Mouse (Mus musculus): ENCODE results near the gene Rasgef1b. TPM values are rescaled to one million over a fixed set of nuclear protein-coding genes. Genes with fewer than 3 reads are reported as not detected.

Gene Rasgef1b
- polyA plus RNA-seq, 1 experiment from 2014 or later: 33.1 TPM

DNA sequence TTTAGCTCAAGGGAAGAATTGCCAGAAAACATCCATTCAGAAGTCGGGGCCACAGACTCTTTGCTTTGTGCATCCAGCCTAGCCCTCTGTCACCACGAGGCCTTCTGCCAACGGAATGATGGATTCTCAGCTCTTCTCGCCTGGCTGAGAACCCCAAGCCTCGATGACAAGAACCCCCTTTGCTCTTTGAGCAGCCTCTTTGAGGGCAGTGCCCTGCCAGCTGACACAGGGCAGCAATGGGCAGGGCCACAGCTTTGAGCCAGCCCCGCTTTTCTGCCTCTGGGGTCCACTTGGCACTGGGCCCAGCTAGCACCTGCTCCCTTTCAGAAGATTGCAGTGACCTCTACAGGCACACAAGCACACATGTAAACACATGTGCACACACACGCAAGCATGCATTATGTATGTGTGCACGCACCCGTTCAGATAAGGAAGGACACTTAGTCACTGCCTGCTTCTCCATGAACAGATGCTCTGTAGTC is 224.5 kb downstream of the Rasgef1b start:
- ATAC-seq (replicated peaks; ENCODE audit: insufficient number of reproducible peaks, insufficient read depth, low FRiP score, low read depth): no peak
- Histone ChIP-seq H3K9ac (no peak overlapping the region), H3K9me3 (replicated peaks) (no peaks in the 10 kb centered on the region), H3K27me3 (no peaks in the 10 kb centered on the region), H3K4me1 (replicated peaks) (peaks cover 3% of the 10 kb centered on the region; the same call in 1 of the 2 replicates), H3K4me3 (no peak overlapping the region), H3K4me2 (no peak overlapping the region), H3K27ac (no peak overlapping the region), H3K36me3 (no peaks in the 10 kb centered on the region)
- 70% methylated on average over 9 of the region's 9 CpGs for WGBS

DNA sequence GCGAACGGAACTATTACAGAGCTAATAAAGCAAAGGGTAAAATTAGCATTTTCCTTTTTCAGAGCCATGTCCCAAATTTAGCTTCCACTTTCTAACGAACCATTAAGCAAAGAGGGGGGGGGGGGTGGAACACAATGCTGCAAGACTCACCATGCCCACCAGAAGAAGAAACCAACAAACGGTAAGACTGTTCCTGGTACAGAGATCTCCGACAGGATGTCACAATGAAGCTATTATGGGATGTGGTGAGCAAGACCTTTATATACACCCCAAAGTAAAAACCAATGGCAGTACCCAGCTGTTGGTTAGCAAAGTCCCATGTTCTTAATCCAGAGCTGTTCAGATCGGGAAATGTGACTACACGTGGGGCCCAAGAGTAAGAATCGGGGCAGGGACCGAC is 226.2 kb downstream of the Rasgef1b start:
- H3K4me2 ChIP-seq: no peak overlapping the region
- H3K27ac ChIP-seq: no peak overlapping the region
- H3K36me3 ChIP-seq: no peaks in the 10 kb centered on the region
- no peaks in the 10 kb centered on the region for H3K9me3 ChIP-seq (replicated peaks)
- peaks cover 4% of the 10 kb centered on the region for H3K4me1 ChIP-seq (replicated peaks)
- 79% methylated on average over 9 of the region's 9 CpGs for WGBS
- H3K4me3 ChIP-seq: no peak overlapping the region
- ATAC-seq (replicated peaks; ENCODE audit: insufficient number of reproducible peaks, insufficient read depth, low FRiP score, low read depth): no peak
- no peaks in the 10 kb centered on the region for H3K27me3 ChIP-seq
- H3K9ac ChIP-seq: no peak overlapping the region

- no peaks in the 10 kb centered on the region for H3K36me3 ChIP-seq
- WGBS: 47% methylated on average over 7 of the region's 7 CpGs
- no peak overlapping the region for H3K27ac ChIP-seq
- H3K9ac ChIP-seq: no peak overlapping the region
- H3K27me3 ChIP-seq: no peaks in the 10 kb centered on the region
- no peak for ATAC-seq (replicated peaks; ENCODE audit: insufficient number of reproducible peaks, insufficient read depth, low FRiP score, low read depth)
- H3K4me3 ChIP-seq: no peak overlapping the region
- peaks cover 12% of the 10 kb centered on the region for H3K4me1 ChIP-seq (replicated peaks)
- H3K9me3 ChIP-seq (replicated peaks): no peaks in the 10 kb centered on the region
- no peak overlapping the region for H3K4me2 ChIP-seq
Observed at GRCm38 (mm10) chr5:99499404-99500089, 229.3 kb downstream of the Rasgef1b start.

DNA sequence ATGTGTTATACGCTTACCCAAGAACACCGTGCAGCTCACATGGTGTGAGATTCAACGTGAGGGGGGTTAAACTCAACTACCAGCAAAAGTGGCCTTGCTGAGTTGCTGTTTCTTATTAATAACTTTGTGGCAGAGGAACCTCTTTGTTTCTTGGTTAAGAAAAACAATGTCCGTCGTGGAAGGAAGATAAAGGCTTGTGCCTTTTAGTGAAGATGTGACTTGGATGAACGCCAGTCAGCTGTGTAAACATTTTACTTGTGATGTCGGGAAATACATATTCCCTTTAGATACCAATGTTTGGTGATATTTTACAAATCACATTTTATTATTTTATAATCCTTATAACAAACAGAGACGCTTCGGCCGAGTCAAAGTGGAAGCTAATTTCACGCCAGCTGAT is 231.0 kb downstream of the Rasgef1b start:
- H3K9me3 ChIP-seq (replicated peaks): no peaks in the 10 kb centered on the region
- H3K27me3 ChIP-seq: no peaks in the 10 kb centered on the region
- 56% methylated on average over 11 of the region's 11 CpGs for WGBS
- H3K4me1 ChIP-seq (replicated peaks): peaks cover 13% of the 10 kb centered on the region; the same call in 1 of the 2 replicates
- no peak overlapping the region for H3K4me2 ChIP-seq
- no peak overlapping the region for H3K9ac ChIP-seq
- H3K36me3 ChIP-seq: no peaks in the 10 kb centered on the region
- H3K4me3 ChIP-seq: no peak overlapping the region
- H3K27ac ChIP-seq: peak overlapping the region; percentile 32
- ATAC-seq (replicated peaks; ENCODE audit: insufficient number of reproducible peaks, insufficient read depth, low FRiP score, low read depth): no peak

DNA sequence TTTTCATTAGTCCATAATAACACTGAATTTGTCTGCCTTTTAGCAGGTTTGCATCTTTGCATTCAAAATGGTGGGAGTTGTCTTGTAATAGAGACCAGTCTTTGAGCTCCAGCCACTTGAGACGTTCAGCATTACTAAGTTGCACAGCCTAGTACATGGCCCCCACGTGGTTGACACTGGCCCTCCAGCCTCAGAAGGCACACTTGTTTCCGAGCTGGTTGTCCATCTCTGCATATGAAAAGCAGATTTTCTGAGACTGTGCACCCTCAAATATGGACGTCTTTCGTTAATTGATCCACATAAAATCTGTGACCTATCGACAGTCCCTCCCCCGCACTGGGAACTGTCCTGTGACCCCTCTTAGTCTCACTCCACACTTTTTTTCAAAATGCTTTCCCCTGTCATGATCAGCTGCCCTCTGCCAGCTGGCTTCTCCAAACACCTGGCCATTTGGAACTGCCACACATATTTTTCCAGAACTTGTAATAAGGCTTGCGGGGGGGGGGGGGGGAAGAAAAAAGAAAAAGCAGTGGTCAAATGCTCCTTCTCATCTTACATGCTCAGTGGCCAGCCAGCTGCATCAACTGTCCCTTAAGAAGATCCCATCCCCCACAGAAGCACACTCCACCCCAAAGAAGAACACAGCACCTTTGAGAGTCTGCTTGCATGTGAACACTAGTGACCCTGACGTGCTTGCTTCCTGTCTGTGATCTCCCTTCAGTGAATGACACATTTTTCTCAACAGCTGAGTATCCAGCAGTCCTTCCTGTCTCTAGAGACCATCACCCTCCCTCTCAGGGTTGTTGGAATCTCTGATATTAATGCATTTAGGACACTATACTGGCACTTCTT is 231.7 kb downstream of the Rasgef1b start:
- no peaks in the 10 kb centered on the region for H3K27me3 ChIP-seq
- H3K27ac ChIP-seq: peak overlapping the region; percentile 32
- 68% methylated on average over 9 of the region's 9 CpGs for WGBS
- no peak for ATAC-seq (replicated peaks; ENCODE audit: insufficient number of reproducible peaks, insufficient read depth, low FRiP score, low read depth)
- no peak overlapping the region for H3K4me2 ChIP-seq
- no peaks in the 10 kb centered on the region for H3K36me3 ChIP-seq
- H3K9me3 ChIP-seq (replicated peaks): no peaks in the 10 kb centered on the region
- H3K4me3 ChIP-seq: no peak overlapping the region
- peaks cover 13% of the 10 kb centered on the region; the same call in 1 of the 2 replicates for H3K4me1 ChIP-seq (replicated peaks)
- H3K9ac ChIP-seq: no peak overlapping the region

DNA sequence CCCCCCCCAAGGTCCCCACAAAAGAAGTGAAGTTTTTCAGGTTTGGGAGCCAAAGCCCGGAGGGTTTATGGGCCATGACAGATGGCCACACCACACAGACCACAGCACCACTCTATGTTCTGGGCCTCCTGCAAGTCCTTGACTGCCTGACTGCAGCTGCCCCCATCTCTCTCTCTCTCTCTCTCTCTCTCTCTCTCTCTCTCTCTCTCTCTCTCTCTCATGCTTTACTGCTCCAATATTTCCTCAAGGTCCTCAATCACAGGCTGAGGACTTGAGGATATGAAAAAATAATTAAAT is 232.8 kb downstream of the Rasgef1b start:
- H3K9ac ChIP-seq: no peak overlapping the region
- H3K4me1 ChIP-seq (replicated peaks): peaks cover 13% of the 10 kb centered on the region; the same call in 1 of the 2 replicates
- 75% methylated on average over 1 of the region's 1 CpGs for WGBS
- no peaks in the 10 kb centered on the region for H3K27me3 ChIP-seq
- no peak overlapping the region for H3K4me3 ChIP-seq
- H3K27ac ChIP-seq: no peak overlapping the region
- H3K36me3 ChIP-seq: no peaks in the 10 kb centered on the region
- no peak overlapping the region for H3K4me2 ChIP-seq
- no peak for ATAC-seq (replicated peaks; ENCODE audit: insufficient number of reproducible peaks, insufficient read depth, low FRiP score, low read depth)
- H3K9me3 ChIP-seq (replicated peaks): no peaks in the 10 kb centered on the region

GRCm38 (mm10) chr5:99495354-99496156 is 233.3 kb downstream of the Rasgef1b start:
- H3K27me3 ChIP-seq: no peaks in the 10 kb centered on the region
- no peak overlapping the region for H3K27ac ChIP-seq
- WGBS: 75% methylated on average over 10 of the region's 10 CpGs
- peaks cover 13% of the 10 kb centered on the region; the same call in 1 of the 2 replicates for H3K4me1 ChIP-seq (replicated peaks)
- no peak overlapping the region for H3K4me3 ChIP-seq
- no peak for ATAC-seq (replicated peaks; ENCODE audit: insufficient number of reproducible peaks, insufficient read depth, low FRiP score, low read depth)
- no peaks in the 10 kb centered on the region for H3K9me3 ChIP-seq (replicated peaks)
- no peak overlapping the region for H3K9ac ChIP-seq
- H3K4me2 ChIP-seq: no peak overlapping the region
- no peaks in the 10 kb centered on the region for H3K36me3 ChIP-seq

DNA sequence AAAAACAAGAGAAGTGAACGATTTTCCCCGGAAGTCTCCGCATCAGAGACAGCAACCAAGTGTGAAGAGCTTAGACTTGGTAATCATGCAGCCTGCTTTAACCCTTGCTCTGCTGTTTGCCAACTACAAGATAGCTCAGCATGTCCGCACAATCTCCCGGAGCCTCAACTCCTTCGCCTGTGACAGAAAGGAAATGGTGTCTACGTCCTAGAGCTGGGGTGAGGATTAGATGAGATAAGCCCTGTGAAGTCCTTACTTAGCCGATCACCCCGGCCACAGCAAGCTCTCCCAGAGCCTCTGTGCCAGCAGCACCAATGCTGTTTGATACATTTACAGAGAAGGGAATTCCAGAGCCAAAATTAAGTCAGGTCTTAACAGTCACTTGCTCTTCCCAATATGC is 235.0 kb downstream of the Rasgef1b start:
- Histone ChIP-seq H3K4me1 (replicated peaks) (peaks cover 13% of the 10 kb centered on the region; the same call in 1 of the 2 replicates), H3K27me3 (no peaks in the 10 kb centered on the region), H3K4me2 (no peak overlapping the region), H3K9ac (no peak overlapping the region), H3K36me3 (no peaks in the 10 kb centered on the region), H3K4me3 (no peak overlapping the region), H3K9me3 (replicated peaks) (no peaks in the 10 kb centered on the region), H3K27ac (no peak overlapping the region)
- ATAC-seq (replicated peaks; ENCODE audit: insufficient number of reproducible peaks, insufficient read depth, low FRiP score, low read depth): no peak
- 35% methylated on average over 9 of the region's 9 CpGs for WGBS

DNA sequence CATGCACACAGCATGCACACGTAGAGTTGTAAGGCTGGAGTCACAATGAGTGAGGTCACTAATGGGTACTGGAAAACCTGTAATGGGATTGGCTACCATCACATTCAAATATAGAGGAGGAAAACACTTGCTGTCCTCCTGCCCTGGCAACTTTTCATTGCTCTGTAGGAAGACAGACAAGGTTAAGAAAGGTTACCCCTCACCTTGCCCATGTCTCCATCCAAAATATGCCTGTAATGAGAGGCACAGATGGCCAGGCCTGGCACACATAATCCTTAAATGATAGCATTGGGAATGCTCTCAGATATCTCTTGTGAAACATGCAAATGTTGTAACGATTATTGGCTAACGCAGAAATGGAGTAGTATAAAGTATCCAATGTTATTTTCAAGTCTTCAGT is 235.8 kb downstream of the Rasgef1b start:
- H3K27me3 ChIP-seq: no peaks in the 10 kb centered on the region
- H3K4me1 ChIP-seq (replicated peaks): peaks cover 13% of the 10 kb centered on the region; the same call in 1 of the 2 replicates
- no peak overlapping the region for H3K27ac ChIP-seq
- H3K9ac ChIP-seq: no peak overlapping the region
- WGBS: 88% methylated on average over 3 of the region's 3 CpGs
- no peak overlapping the region for H3K4me3 ChIP-seq
- H3K4me2 ChIP-seq: no peak overlapping the region
- H3K9me3 ChIP-seq (replicated peaks): no peaks in the 10 kb centered on the region
- ATAC-seq (replicated peaks; ENCODE audit: insufficient number of reproducible peaks, insufficient read depth, low FRiP score, low read depth): no peak
- H3K36me3 ChIP-seq: no peaks in the 10 kb centered on the region

DNA sequence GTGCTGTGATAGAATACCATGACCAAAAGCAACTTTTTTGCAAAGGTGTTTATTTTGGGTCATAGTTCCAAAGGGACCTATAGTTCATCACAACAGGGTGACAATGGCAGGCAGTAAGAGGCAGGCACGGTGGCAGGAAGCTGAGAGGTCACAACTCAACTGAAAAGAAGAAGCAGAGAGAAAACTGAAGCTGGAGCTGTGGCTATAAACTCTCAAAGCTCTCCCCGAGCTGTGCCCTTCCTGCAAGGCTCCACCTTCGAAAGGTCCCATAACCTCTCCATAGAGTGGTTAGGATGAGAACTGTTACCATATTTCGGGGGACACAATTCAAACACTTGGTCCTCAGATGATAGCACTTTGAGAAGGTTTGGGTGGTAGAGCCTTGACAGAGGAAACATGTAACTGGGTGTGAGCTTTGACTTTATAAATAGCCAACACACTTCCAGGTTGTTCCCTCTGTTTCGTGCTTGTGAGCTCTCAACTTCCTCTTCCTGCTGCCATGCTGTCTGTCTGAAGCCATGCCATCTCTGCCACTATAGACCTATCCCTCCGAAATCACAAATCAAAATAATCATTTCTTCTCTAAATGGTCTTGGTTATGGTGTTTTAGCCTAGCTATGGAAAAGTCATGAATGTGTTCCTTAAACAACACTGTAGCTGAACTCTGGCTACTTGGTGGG is 240.2 kb downstream of the Rasgef1b start:
- H3K4me3 ChIP-seq: no peak overlapping the region
- no peak overlapping the region for H3K27ac ChIP-seq
- H3K4me2 ChIP-seq: no peak overlapping the region
- WGBS: 79% methylated on average over 6 of the region's 6 CpGs
- H3K9me3 ChIP-seq (replicated peaks): no peaks in the 10 kb centered on the region
- H3K27me3 ChIP-seq: no peaks in the 10 kb centered on the region
- H3K4me1 ChIP-seq (replicated peaks): no peaks in the 10 kb centered on the region
- ATAC-seq (replicated peaks; ENCODE audit: insufficient number of reproducible peaks, insufficient read depth, low FRiP score, low read depth): no peak
- H3K36me3 ChIP-seq: no peaks in the 10 kb centered on the region
- no peak overlapping the region for H3K9ac ChIP-seq
